Mouse (Mus musculus) neural tube, embryonic 12.5 days (tissue): ENCODE measurements around the gene Ndufs7. TPM values are rescaled to one million over a fixed set of nuclear protein-coding genes. Genes with fewer than 3 reads are reported as not detected.
A peak's percentile ranks its signal among the peaks of the same experiment; 100 is the strongest.

ENCODE experiments used
- ATAC-seq: fragments of 200-750 bp; cut with Nextera tagmentation; 2 replicates; pipeline ENCODE4 v1.8.0; 2017; ENCODE audit warnings: low read depth, mild to moderate bottlenecking, moderate TSS enrichment, moderate library complexity; ENCODE audit not compliant: low FRiP score
- H3K27ac ChIP-seq: fragments of 300-500 bp; sonication (generic); 2 replicates; pipeline ENCODE4 v1.5.1; 2016
- H3K27me3 ChIP-seq: fragments of 300-500 bp; sonication (generic); replicated peaks from 2 replicates; pipeline ENCODE4 v1.6.1; 2016; ENCODE audit warnings: mild to moderate bottlenecking
- H3K36me3 ChIP-seq: fragments of 300-500 bp; sonication (generic); 2 replicates; pipeline ENCODE4 v1.6.1; 2016; ENCODE audit warnings: mild to moderate bottlenecking
- H3K4me1 ChIP-seq: fragments of 300-500 bp; sonication (generic); 2 replicates; pipeline ENCODE4 v1.6.1; 2016
- H3K4me2 ChIP-seq: fragments of 300-500 bp; sonication (generic); replicated peaks from 2 replicates; pipeline ENCODE4 v1.6.1; 2016; ENCODE audit warnings: mild to moderate bottlenecking
- H3K4me3 ChIP-seq: fragments of 300-500 bp; sonication (generic); 2 replicates; pipeline ENCODE4 v1.5.1; 2016
- H3K9ac ChIP-seq: fragments of 300-500 bp; sonication (generic); 2 replicates; pipeline ENCODE4 v1.6.1; 2016; ENCODE audit warnings: mild to moderate bottlenecking
- H3K9me3 ChIP-seq: fragments of 300-500 bp; sonication (generic); 2 replicates; pipeline ENCODE4 v1.6.1; 2016; ENCODE audit warnings: mild to moderate bottlenecking
- WGBS: fragments of 180-500 bp; shearing (Covaris S2); methylation state at CpG from one replicate; pipeline ENCODE4 v1.1.7; 2016; 5-methylcytosine and 5-hydroxymethylcytosine counted together
- polyA plus RNA-seq: library from polyadenylated mRNA; unstranded; fragments of >200 nt; fragmentation: Nextera tagmentation; extraction: Ambion mirVana; gene quantifications from 2 replicates; pipeline ENCODE4 v1.2.1, GENCODE M21; 2016

Ndufs7 gene
- polyA plus RNA-seq, 1 experiment from 2014 or later = 214 TPM

DNA sequence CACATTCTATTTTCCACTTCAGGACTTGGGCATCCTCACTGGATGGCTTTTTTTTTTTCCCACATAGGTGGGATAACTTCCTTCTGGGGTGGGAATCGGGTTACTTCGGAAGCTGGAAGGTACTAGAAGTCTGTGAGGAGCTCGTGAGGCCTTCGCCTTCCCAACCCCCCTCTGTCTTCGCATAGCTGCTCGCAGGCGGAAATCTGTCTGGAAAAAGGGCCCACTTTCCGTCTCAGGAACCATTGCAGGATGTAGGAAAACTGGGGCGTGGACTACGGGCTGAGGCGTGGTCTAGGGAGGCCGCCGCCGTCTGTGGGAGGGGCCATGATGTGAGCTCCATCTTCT, 22.9 kb upstream of the Ndufs7 start:
- H3K4me2 ChIP-seq = peak overlapping the region; percentile 93
- peak overlapping the region; percentile 88 for H3K4me3 ChIP-seq
- ATAC-seq = no peak
- no peaks in the 10 kb centered on the region for H3K27me3 ChIP-seq
- peaks cover 13% of the 10 kb centered on the region for H3K36me3 ChIP-seq
- WGBS = 1% methylated on average over 14 of the region's 14 CpGs
- peak overlapping the region; percentile 84 for H3K27ac ChIP-seq
- peak overlapping the region; percentile 49; the same call in 1 of the 2 replicates for H3K9ac ChIP-seq
- peaks cover 41% of the 10 kb centered on the region for H3K4me1 ChIP-seq
- H3K9me3 ChIP-seq = no peaks in the 10 kb centered on the region

DNA sequence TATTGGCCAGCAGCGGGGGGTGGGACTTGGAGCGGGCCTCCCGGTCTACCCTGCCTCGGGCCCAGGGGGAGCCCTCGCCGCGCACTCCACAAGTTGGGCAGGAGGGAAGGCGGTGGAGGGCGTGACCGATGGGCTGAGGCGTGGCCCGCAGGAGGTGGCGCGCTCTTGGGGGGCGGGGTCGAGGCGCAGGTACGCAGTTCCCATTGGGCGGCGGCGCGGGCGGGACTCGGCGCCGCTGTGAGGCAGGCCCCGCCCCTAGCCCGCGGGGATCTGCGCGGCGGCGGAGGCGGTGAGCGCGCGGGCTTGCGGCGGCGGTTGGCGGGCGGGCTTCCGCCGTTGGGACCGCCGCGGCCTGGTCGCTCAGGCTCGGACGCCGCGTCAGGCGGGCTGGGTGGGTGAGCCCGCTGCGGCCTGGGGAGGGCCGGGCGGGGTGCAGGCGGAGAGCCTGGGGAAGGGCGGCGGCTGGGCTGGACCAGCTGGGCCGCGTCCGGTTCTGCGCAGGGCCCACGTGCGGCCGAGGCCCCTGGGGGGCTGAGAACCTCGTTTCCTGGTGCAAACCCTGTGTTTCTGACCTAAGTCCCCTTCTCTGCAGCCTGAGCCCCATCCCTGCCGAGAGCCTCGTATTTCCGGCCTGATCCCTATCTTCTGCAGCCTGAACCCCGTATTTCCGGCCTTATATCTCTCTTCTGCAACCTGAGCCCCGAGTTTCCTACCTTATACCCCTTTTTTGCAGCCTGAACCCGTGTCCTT, 22.3 kb upstream of the Ndufs7 start, which contains the start of gene Mum1:
Gene Mum1 (plus strand): TSS at position 19 of the 750 bp plus-strand sequence.
- peak; percentile 98 for ATAC-seq
- H3K9me3 ChIP-seq = no peaks in the 10 kb centered on the region
- peaks cover 41% of the 10 kb centered on the region for H3K4me1 ChIP-seq

DNA sequence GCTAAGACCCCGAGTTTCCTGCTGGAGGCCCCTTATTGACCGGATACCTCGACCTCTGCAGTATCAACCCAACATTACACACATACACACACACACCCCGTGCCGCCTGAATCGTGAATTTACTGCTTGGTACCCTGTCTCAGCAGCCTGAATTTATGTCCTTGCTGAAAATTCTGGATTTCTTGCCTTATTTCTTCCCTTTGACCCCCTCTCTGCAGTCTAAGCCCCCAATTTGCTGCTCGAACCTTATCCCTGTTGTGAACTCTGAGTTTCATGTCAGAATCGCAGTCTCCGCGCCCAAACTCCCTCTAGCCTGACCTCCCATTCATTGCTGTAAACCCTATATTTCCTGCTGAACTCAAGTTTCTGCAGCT, 21.8 kb upstream of the Ndufs7 start:
- Histone ChIP-seq H3K4me1 (peaks cover 41% of the 10 kb centered on the region), H3K27ac (peak overlapping the region; percentile 84; the same call in 1 of the 2 replicates), H3K36me3 (peaks cover 20% of the 10 kb centered on the region), H3K27me3 (no peaks in the 10 kb centered on the region), H3K9me3 (no peaks in the 10 kb centered on the region), H3K4me3 (peak overlapping the region; percentile 88), H3K9ac (peak overlapping the region; percentile 96), H3K4me2 (peak overlapping the region; percentile 93)
- ATAC-seq = no peak
- WGBS = 13% methylated on average over 10 of the region's 10 CpGs

More for the DNA sequence above, 22.3 kb upstream of the Ndufs7 start, which contains the start of gene Mum1:
- Histone ChIP-seq H3K9ac (peak within 1 kb of the TSS; percentile 96), H3K27ac (peak within 1 kb of the TSS; percentile 84), H3K4me3 (peak within 1 kb of the TSS; percentile 88), H3K27me3 (no peaks in the 10 kb centered on the region), H3K36me3 (peaks cover 15% of the 10 kb centered on the region), H3K4me2 (peak within 1 kb of the TSS; percentile 93)
- WGBS = under 1% methylated on average over 74 of the region's 75 CpGs

DNA sequence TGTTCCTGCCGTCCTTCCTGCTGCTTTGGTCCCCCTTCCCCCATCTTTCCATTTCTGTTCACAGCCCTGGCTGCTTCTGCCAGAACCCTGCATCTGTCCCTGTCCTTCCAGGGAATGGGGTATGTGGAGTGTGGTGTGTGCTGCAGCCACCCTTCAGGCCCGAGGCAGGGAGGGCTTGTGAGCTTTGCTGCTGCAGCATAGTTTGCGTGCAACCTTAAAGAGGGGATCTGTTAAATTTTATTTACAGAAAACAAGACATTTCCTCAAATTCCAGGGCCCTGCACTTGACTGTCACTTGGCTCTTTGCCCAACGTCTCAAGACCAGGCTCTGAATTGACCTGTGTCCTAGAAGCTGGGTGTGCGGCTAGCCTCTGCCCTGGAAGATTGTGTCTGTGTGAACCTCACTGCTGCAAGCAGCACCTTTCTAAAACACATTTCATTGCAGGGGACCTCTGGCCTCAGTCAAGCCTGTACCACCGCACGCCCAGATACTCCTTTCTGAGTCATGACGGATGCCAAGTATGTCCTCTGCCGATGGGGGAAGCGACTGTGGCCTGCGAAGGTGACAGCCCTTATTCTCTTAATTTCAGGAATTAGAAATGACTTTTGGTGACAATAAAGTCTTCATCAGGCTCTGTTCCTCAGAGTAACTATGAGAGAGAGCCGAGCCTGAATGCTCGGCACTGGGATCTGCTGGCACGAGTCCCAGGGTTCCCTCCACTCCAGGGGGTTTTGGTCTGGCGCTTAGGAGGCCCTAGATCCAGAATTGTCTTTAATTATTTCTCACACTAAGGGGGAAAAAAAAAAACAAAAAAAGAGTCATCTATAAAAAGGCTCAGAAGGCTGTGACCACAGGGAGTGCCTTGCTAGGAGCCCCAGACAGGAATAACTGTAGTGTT, 20.8 kb upstream of the Ndufs7 start:
- peak overlapping the region; percentile 93 for H3K4me2 ChIP-seq
- H3K27me3 ChIP-seq = no peaks in the 10 kb centered on the region
- H3K9me3 ChIP-seq = no peaks in the 10 kb centered on the region
- no peak for ATAC-seq
- H3K9ac ChIP-seq = 0 out of 2 replicates have a peak overlapping the region, but pooled peaks have one; percentile 96
- WGBS = 65% methylated on average over 15 of the region's 15 CpGs
- peaks cover 30% of the 10 kb centered on the region for H3K36me3 ChIP-seq
- H3K27ac ChIP-seq = peak overlapping the region; percentile 84; the same call in 1 of the 2 replicates
- H3K4me3 ChIP-seq = peak overlapping the region; percentile 88; the same call in 1 of the 2 replicates
- H3K4me1 ChIP-seq = peaks cover 49% of the 10 kb centered on the region

DNA sequence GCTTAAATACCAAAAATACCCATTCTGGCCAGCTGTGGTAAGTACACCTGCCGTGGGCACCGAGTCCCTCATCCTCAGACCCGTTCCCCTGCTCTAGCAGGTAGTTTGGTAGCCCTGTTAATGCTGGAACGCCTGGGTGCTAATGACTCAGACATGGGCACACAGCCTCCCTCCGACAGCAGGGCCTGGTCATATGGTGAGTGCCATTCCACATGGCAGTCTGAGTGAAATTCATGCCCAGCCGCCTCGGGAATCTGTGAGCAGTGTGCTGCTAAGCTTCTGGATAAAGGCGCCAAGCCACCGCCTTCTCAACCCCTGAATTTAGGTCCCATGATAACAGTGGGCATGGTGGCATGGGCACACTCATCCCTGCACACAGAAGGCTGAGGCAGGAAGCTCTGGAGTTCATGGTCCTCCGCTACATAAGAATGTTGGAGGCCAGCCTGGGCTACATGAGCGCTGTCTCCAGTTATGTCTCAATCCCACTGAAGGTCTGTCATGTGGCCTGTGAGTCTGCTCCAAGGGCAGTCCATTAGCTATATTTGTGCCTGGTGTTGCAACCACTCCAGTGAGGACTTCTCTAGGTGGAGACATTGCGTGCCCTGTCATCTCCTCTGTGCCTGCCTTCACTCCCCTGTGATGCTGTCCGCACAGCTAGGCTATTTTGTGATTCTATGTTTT, 12.6 kb upstream of the Ndufs7 start:
- peaks cover 95% of the 10 kb centered on the region for H3K36me3 ChIP-seq
- H3K9me3 ChIP-seq = no peaks in the 10 kb centered on the region
- no peak overlapping the region for H3K27ac ChIP-seq
- H3K4me2 ChIP-seq = no peak overlapping the region
- ATAC-seq = no peak
- H3K4me3 ChIP-seq = no peak overlapping the region
- H3K27me3 ChIP-seq = no peaks in the 10 kb centered on the region
- peaks cover 13% of the 10 kb centered on the region for H3K4me1 ChIP-seq
- WGBS = 97% methylated on average over 13 of the region's 13 CpGs
- H3K9ac ChIP-seq = no peak overlapping the region

DNA sequence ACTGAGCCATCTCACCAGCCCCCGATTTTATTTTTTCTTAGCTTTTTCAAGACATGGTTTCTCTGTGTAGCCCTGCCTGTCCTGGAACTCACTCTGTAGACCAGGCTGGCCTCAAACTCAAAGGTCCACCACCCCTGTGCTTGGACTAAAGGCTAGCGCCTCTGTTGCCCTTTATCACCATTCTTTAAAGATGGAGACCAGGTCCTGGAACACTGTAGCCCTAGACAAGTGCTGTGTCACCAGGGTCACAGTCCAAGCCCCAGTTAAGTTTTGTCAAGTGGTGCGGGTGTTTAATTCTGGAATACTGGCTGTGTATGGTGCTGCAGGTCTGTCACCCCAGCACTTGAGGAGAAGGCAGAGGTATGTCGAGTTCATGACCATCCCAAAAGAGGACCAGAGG, 11.9 kb upstream of the Ndufs7 start:
- no peak for ATAC-seq
- no peaks in the 10 kb centered on the region for H3K9me3 ChIP-seq
- H3K27me3 ChIP-seq = no peaks in the 10 kb centered on the region
- WGBS = 90% methylated on average over 4 of the region's 4 CpGs
- H3K27ac ChIP-seq = no peak overlapping the region
- no peak overlapping the region for H3K4me3 ChIP-seq
- peaks cover 96% of the 10 kb centered on the region for H3K36me3 ChIP-seq
- no peak overlapping the region for H3K9ac ChIP-seq
- peaks cover 13% of the 10 kb centered on the region for H3K4me1 ChIP-seq
- no peak overlapping the region for H3K4me2 ChIP-seq

DNA sequence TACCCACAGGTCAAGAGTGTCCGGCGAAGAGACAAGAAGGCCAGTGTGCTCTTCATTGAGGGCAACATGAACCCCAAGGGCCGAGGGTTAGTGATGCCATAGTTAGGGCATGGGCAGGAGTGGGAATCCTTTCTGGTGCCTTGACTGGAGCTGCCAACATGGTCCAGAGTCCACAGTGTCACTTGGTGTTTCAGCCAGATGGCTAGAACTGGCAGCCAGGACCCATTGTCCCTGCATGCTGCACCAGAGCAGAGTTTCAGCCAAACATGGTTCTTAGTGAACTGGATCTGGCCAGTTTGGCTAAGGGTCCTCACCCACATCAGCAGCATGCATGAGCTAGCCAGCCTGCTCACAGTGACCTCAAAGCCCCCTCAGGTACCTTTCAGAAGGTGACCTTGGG, 10.6 kb upstream of the Ndufs7 start:
- no peak overlapping the region for H3K4me3 ChIP-seq
- peaks cover 96% of the 10 kb centered on the region for H3K36me3 ChIP-seq
- H3K9ac ChIP-seq = 0 out of 2 replicates have a peak overlapping the region, but pooled peaks have one; percentile 13
- 93% methylated on average over 3 of the region's 3 CpGs for WGBS
- peaks cover 3% of the 10 kb centered on the region; the same call in 1 of the 2 replicates for H3K4me1 ChIP-seq
- no peaks in the 10 kb centered on the region for H3K27me3 ChIP-seq
- H3K9me3 ChIP-seq = no peaks in the 10 kb centered on the region
- ATAC-seq = no peak
- no peak overlapping the region for H3K27ac ChIP-seq
- no peak overlapping the region for H3K4me2 ChIP-seq

DNA sequence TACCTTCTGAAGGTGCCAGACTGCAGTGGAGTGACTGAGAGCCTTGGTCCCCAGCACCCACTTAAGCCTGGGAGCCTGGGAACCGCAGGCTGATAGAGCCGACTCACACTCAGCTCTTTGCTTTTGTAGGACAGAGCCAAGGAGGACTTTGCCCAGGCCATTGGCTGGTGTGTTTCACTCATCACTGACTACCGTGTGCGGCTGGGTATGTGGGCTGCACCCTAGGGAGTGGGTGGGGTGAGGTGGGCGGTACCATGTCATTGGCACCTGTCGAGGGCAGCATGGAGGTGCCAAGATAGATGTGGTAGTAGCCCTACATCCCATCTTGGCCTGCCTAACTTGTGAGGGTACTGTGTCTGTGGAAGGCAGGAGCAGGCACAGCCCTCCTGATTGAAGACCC, 9.1 kb upstream of the Ndufs7 start:
- no peak overlapping the region for H3K9ac ChIP-seq
- no peak for ATAC-seq

DNA sequence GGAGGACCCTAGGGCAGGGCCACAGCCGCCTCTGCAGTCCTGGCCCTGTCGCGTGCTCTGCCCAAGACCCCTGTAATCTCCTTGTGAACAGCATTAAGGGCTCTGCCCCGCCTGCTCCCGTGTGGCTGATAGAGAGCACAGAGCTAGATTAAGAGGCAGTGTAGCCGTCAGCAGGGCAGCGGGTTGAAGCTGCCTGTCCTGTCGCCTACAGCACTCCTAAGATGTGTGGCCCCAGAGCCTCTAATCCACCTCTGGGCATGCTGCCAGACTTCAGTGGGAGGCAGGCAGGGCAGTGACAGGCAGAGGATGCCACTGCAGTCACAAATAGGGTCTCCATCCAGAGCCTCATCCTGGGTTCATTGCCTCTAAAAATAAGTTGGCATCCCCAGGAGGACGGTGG, 6.8 kb upstream of the Ndufs7 start:
- WGBS = 87% methylated on average over 9 of the region's 9 CpGs
- H3K4me1 ChIP-seq = peaks cover 3% of the 10 kb centered on the region; the same call in 1 of the 2 replicates
- no peak overlapping the region for H3K9ac ChIP-seq
- H3K4me2 ChIP-seq = no peak overlapping the region
- H3K9me3 ChIP-seq = no peaks in the 10 kb centered on the region
- ATAC-seq = no peak
- no peak overlapping the region for H3K4me3 ChIP-seq
- no peak overlapping the region for H3K27ac ChIP-seq
- H3K36me3 ChIP-seq = peaks cover 75% of the 10 kb centered on the region
- no peaks in the 10 kb centered on the region for H3K27me3 ChIP-seq

More for the DNA sequence above, 9.1 kb upstream of the Ndufs7 start:
- H3K9me3 ChIP-seq = no peaks in the 10 kb centered on the region
- H3K36me3 ChIP-seq = peaks cover 95% of the 10 kb centered on the region
- H3K27me3 ChIP-seq = no peaks in the 10 kb centered on the region
- H3K4me2 ChIP-seq = no peak overlapping the region
- no peak overlapping the region for H3K4me3 ChIP-seq
- H3K4me1 ChIP-seq = no peaks in the 10 kb centered on the region
- WGBS = 96% methylated on average over 6 of the region's 6 CpGs
- no peak overlapping the region for H3K27ac ChIP-seq

DNA sequence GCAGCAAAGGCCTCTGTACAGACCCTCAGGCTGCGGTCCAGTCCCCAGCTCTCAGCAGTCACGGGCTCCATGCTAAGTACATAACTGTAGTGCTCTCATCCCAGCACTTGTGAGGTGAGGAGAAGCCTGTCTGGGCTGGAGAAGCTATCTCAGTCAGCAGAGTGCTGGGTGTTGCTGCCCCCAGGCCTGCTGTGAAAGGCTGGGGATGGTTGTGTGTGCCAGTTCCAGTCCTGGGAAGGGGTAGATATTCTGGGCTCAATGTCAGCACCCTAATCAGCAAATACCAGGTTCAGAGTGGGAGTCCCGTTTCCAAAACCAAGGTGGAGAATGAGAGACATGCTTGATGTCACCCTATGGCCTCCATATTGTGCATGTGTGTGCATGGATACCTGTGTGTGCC, 6.3 kb upstream of the Ndufs7 start:
- no peak for ATAC-seq
- Histone ChIP-seq H3K27ac (no peak overlapping the region), H3K9ac (no peak overlapping the region), H3K4me3 (no peak overlapping the region), H3K9me3 (no peaks in the 10 kb centered on the region), H3K27me3 (no peaks in the 10 kb centered on the region), H3K4me1 (peaks cover 3% of the 10 kb centered on the region; the same call in 1 of the 2 replicates), H3K4me2 (no peak overlapping the region), H3K36me3 (peaks cover 70% of the 10 kb centered on the region)
- 90% methylated on average over 3 of the region's 3 CpGs for WGBS

DNA sequence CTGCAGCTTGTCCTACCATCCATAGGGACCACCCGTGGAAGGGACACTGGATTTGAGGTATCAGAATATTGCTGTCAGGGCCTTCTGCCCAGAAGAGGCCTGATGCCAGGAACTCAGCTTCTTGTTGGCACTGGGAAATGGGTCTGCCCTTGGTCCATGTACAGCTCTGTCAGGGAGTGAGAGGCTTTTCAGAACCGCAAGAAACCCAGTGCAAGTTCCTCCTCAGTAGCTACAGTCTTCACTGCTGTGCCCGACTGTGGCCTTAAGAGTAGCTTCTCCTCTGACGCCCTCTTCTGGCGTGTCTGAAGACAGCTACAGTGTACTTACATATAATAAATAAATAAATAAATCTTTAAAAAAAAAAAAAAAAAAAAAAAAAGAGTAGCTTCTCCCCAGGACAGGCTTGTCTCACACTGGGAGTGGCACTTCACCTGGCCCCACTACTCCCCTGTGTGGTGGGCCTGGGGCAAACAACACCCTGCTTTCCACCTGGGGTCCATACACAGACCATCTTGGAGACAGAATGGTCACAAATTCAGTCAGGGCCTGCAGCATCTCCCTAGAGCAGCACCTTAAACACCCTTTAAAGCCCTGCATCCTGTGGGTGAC, 4.0 kb upstream of the Ndufs7 start:
- Histone ChIP-seq H3K27ac (no peak overlapping the region), H3K4me1 (peaks cover 5% of the 10 kb centered on the region)

More for the DNA sequence above, 4.0 kb upstream of the Ndufs7 start:
- no peak for ATAC-seq
- WGBS = 42% methylated on average over 5 of the region's 5 CpGs
- H3K27me3 ChIP-seq = no peaks in the 10 kb centered on the region
- H3K36me3 ChIP-seq = peaks cover 48% of the 10 kb centered on the region
- no peak overlapping the region for H3K9ac ChIP-seq
- no peak overlapping the region for H3K4me3 ChIP-seq
- no peaks in the 10 kb centered on the region for H3K9me3 ChIP-seq
- H3K4me2 ChIP-seq = no peak overlapping the region
